In the genomic region with DNA sequence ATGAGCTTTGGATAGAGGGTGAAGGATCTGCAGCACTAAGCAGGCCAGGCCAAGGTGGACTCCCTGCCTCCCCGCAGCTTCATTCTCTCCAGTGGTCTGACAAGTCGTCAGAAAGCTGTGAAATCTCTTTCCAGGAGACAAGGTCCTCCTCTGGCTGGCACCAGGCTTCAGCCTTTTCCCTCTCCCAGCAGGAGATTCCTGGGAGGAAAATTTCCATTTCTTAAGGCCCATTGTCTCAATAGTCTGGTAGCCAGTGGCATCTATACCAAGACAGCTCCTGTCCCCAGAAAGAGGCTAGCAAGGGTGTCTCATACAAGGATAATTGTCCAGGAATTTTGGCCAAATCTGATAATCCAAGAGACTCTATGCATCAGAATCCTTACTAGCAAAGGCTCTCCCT, we compare ENCODE assay signal across 11 mouse cellular contexts.
"Had no signal": no experiment of that assay in that cellular context is flagged by ENCODE, and none has a peak within 500 bp of the region (broad histone marks: within the 10 kb centered on the region; RNA-seq: fewer than 3 reads in every experiment).

No protein-coding gene starts in this region.

- DNase-seq: left cerebral cortex, postnatal 4 days; liver; liver, embryonic 13.5 days; liver, postnatal 0 days; lung, adult 18-20 months; lung, adult 2 months; lung, embryonic 14.5 days; lung, postnatal 10 days; lung, postnatal 14 days; lung, postnatal 36 days; midbrain, embryonic 14.5 days had no signal
